Mouse (Mus musculus) myocyte (in vitro differentiated cells): ENCODE data around the gene Sart1. TPM values are rescaled to one million over a fixed set of nuclear protein-coding genes. Genes with fewer than 3 reads are reported as not detected.
"Not testable (repeated sequence)": the region's sequence is repeated elsewhere in the genome, so short reads cannot be mapped to it uniquely, and the experiment has no call there.

Experiments
- H3K27me3 ChIP-seq: one replicate; pipeline ENCODE4 v1.6.1; 2011; ENCODE audit not compliant: control insufficient read depth, insufficient read depth, insufficient read length
- H3K36me3 ChIP-seq: one replicate; pipeline ENCODE4 v1.6.1; 2011; ENCODE audit not compliant: control insufficient read depth, insufficient read depth
- H3K4me2 ChIP-seq: one replicate; pipeline ENCODE4 v1.6.1; 2011; ENCODE audit warnings: low read depth, control low read depth
- H3K4me3 ChIP-seq: one replicate; pipeline ENCODE4 v1.5.1; 2011; ENCODE audit warnings: mild to moderate bottlenecking, control low read depth, moderate library complexity
- H3K79me2 ChIP-seq: one replicate; pipeline ENCODE4 v1.6.1; 2011; ENCODE audit not compliant: control insufficient read depth, insufficient read depth
- H3ac ChIP-seq: one replicate; pipeline ENCODE4 v1.6.1; 2011; ENCODE audit not compliant: control insufficient read depth, insufficient read length
- CEBPB ChIP-seq: IDR thresholded peaks from 2 replicates; pipeline ENCODE4 v1.6.1; 2011; ENCODE audit warnings: mild to moderate bottlenecking, moderate library complexity; ENCODE audit not compliant: poor library complexity, insufficient read depth, severe bottlenecking
- E2F4 ChIP-seq: IDR thresholded peaks from one replicate; pipeline ENCODE4 v1.6.1; 2011; ENCODE audit warnings: mild to moderate bottlenecking, control low read depth, moderate library complexity; ENCODE audit not compliant: insufficient read depth
- MAX ChIP-seq: IDR thresholded peaks from one replicate; pipeline ENCODE4 v1.6.1; 2011; ENCODE audit warnings: low read depth, mild to moderate bottlenecking, control low read depth
- MYOD1 ChIP-seq, 3 experiments: IDR thresholded peaks; one replicate each; pipeline ENCODE4 v1.6.1; 2011; ENCODE audit warnings: control low read depth in 2 of 3, low read depth in 2 of 3, mild to moderate bottlenecking in 2 of 3, moderate library complexity in 1 of 3; ENCODE audit not compliant: insufficient read length in 2 of 3, control insufficient read depth in 1 of 3
- MYOG ChIP-seq, 3 experiments: IDR thresholded peaks; one replicate each; pipeline ENCODE4 v1.6.1; 2011; ENCODE audit warnings: control low read depth in 2 of 3, low read depth in 2 of 3, mild to moderate bottlenecking in 2 of 3; ENCODE audit not compliant: insufficient read length in 2 of 3, control insufficient read depth in 1 of 3, insufficient read depth in 1 of 3
- POLR2A ChIP-seq: IDR thresholded peaks from one replicate; pipeline ENCODE4 v1.6.1; 2011; ENCODE audit warnings: low read depth, mild to moderate bottlenecking, control low read depth, moderate library complexity; ENCODE audit not compliant: insufficient read length
- POLR2AphosphoS2 ChIP-seq: IDR thresholded peaks from one replicate; pipeline ENCODE4 v1.6.1; 2011; ENCODE audit warnings: low read depth, control low read depth; ENCODE audit not compliant: insufficient read length
- REST ChIP-seq: IDR thresholded peaks from one replicate; pipeline ENCODE4 v1.6.1; 2011; ENCODE audit warnings: mild to moderate bottlenecking, control low read depth, moderate library complexity; ENCODE audit not compliant: insufficient read depth, insufficient read length
- SRF ChIP-seq: IDR thresholded peaks from one replicate; pipeline ENCODE4 v1.6.1; 2011; ENCODE audit warnings: low read depth; ENCODE audit not compliant: control insufficient read depth, insufficient read length
- TCF12 ChIP-seq: IDR thresholded peaks from one replicate; pipeline ENCODE4 v1.6.1; 2011; ENCODE audit warnings: mild to moderate bottlenecking, control low read depth; ENCODE audit not compliant: poor library complexity, insufficient read depth, severe bottlenecking
- TCF3 ChIP-seq: IDR thresholded peaks from one replicate; pipeline ENCODE4 v1.6.1; 2011; ENCODE audit warnings: low read depth, control low read depth; ENCODE audit not compliant: insufficient read length
- USF1 ChIP-seq: IDR thresholded peaks from one replicate; pipeline ENCODE4 v1.6.1; 2011; ENCODE audit warnings: low read depth, mild to moderate bottlenecking, control low read depth, moderate library complexity
- polyA plus RNA-seq: library from polyadenylated mRNA; unstranded; fragments of >200 nt; fragmentation: generic; extraction: Trizol; gene quantifications from one replicate; pipeline ENCODE4 v1.2.1, GENCODE M21; 2012; ENCODE audit warnings: missing spikeins

Gene Sart1
- polyA plus RNA-seq, 1 experiment, result 55.6 TPM

DNA sequence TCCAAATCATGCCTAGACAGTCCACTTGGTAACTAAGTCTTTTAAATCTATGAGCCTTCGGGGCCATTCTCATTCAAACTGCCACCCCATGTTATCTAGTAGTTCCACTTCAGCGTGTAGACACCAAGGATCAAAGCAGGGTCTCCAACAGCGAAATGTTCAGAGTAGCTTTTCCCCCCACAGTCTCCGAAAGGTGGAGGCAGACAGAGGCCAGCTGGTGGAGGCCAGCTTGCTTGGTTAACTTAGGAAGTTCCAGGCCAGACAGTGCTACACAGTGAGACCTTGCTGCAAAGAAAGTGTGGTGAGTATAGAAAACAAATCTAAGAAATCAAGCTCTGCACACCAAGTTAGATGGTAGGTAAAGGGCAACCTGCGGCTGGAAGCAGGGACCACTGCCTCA is 22.1 kb upstream of the Sart1 start:
- Histone ChIP-seq H3K79me2 (no peaks in the 10 kb centered on the region), H3K4me3 (no peak overlapping the region), H3K4me2 (no peak overlapping the region), H3K27me3 (no peaks in the 10 kb centered on the region), H3ac (no peak overlapping the region), H3K36me3 (no peaks in the 10 kb centered on the region)
- TF ChIP-seq MYOG (IDR thresholded peaks at IDR 0.05; ENCODE audit: control insufficient read depth in 1 of 3, insufficient read depth in 1 of 3, insufficient read length in 2 of 3, low read depth in 2 of 3) (no peak), MAX (no peak), POLR2AphosphoS2 (no peak), SRF (no peak), USF1 (no peak), POLR2A (no peak), MYOD1 (IDR thresholded peaks at IDR 0.05; ENCODE audit: control insufficient read depth in 1 of 3, insufficient read length in 2 of 3, low read depth in 2 of 3) (no peak), E2F4 (no peak), REST (no peak), CEBPB (no peak), TCF12 (no peak), TCF3 (no peak)

- no peaks in the 10 kb centered on the region for H3K36me3 ChIP-seq
- no peak overlapping the region for H3K4me2 ChIP-seq
- no peaks in the 10 kb centered on the region for H3K27me3 ChIP-seq
- no peak overlapping the region for H3K4me3 ChIP-seq
- H3K79me2 ChIP-seq, result no peaks in the 10 kb centered on the region
- no peak overlapping the region for H3ac ChIP-seq
- TF ChIP-seq SRF (no peak), USF1 (no peak), POLR2A (no peak), TCF3 (no peak), CEBPB (no peak), MAX (no peak), TCF12 (no peak), MYOD1 (IDR thresholded peaks at IDR 0.05; ENCODE audit: control insufficient read depth in 1 of 3, insufficient read length in 2 of 3, low read depth in 2 of 3) (no peak)
Measured at GRCm38 (mm10) chr19:5409068-5409467, 20.6 kb upstream of the Sart1 start.

- H3K36me3 ChIP-seq, result no peaks in the 10 kb centered on the region
- no peak overlapping the region for H3K4me3 ChIP-seq
- H3K4me2 ChIP-seq, result no peak overlapping the region
- no peaks in the 10 kb centered on the region for H3K79me2 ChIP-seq
- TF ChIP-seq MYOG (IDR thresholded peaks at IDR 0.05; ENCODE audit: control insufficient read depth in 1 of 3, insufficient read depth in 1 of 3, insufficient read length in 2 of 3, low read depth in 2 of 3), result no peak
- TF ChIP-seq TCF3, result no peak
- TF ChIP-seq REST, result no peak
- no peak for TF ChIP-seq CEBPB
- TF ChIP-seq E2F4, result no peak
- TF ChIP-seq TCF12, result no peak
- TF ChIP-seq MYOD1 (IDR thresholded peaks at IDR 0.05; ENCODE audit: control insufficient read depth in 1 of 3, insufficient read length in 2 of 3, low read depth in 2 of 3), result no peak
- no peak for TF ChIP-seq POLR2A
- TF ChIP-seq POLR2AphosphoS2, result no peak
- TF ChIP-seq SRF, result no peak
- TF ChIP-seq MAX, result no peak
- no peak for TF ChIP-seq USF1
- H3K27me3 ChIP-seq, result no peaks in the 10 kb centered on the region
- no peak overlapping the region for H3ac ChIP-seq
Measured at GRCm38 (mm10) chr19:5408057-5409001, 19.8 kb upstream of the Sart1 start.

DNA sequence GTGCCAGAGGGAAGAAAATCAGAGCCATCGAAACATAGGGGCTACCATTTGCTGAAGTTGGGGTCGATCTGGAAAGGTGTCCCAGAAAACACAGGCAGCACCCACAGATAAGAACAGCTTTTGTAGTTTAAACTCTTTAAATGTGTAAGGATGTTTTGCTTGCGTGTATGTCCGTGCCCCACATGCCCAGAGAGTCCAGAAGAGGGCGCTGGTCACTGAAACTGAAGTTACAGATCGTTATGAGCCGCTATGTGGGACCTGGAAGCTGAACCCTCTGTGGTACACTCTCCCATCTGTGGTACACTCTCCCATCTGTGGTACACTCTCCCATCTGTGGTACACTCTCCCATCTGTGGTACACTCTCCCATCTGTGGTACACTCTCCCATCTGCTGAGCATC is 18.6 kb upstream of the Sart1 start:
- H3K79me2 ChIP-seq, result no peaks in the 10 kb centered on the region
- no peak overlapping the region for H3ac ChIP-seq
- no peak overlapping the region for H3K4me2 ChIP-seq
- no peak overlapping the region for H3K4me3 ChIP-seq
- H3K36me3 ChIP-seq, result no peaks in the 10 kb centered on the region
- H3K27me3 ChIP-seq, result no peaks in the 10 kb centered on the region
- TF ChIP-seq POLR2AphosphoS2, result no peak
- no peak for TF ChIP-seq POLR2A
- no peak for TF ChIP-seq REST
- TF ChIP-seq TCF3, result no peak
- no peak for TF ChIP-seq TCF12
- TF ChIP-seq MAX, result no peak
- no peak for TF ChIP-seq SRF
- no peak for TF ChIP-seq E2F4
- TF ChIP-seq USF1, result no peak
- no peak for TF ChIP-seq CEBPB
- no peak for TF ChIP-seq MYOD1 (IDR thresholded peaks at IDR 0.05; ENCODE audit: control insufficient read depth in 1 of 3, insufficient read length in 2 of 3, low read depth in 2 of 3)
- no peak for TF ChIP-seq MYOG (IDR thresholded peaks at IDR 0.05; ENCODE audit: control insufficient read depth in 1 of 3, insufficient read depth in 1 of 3, insufficient read length in 2 of 3, low read depth in 2 of 3)

DNA sequence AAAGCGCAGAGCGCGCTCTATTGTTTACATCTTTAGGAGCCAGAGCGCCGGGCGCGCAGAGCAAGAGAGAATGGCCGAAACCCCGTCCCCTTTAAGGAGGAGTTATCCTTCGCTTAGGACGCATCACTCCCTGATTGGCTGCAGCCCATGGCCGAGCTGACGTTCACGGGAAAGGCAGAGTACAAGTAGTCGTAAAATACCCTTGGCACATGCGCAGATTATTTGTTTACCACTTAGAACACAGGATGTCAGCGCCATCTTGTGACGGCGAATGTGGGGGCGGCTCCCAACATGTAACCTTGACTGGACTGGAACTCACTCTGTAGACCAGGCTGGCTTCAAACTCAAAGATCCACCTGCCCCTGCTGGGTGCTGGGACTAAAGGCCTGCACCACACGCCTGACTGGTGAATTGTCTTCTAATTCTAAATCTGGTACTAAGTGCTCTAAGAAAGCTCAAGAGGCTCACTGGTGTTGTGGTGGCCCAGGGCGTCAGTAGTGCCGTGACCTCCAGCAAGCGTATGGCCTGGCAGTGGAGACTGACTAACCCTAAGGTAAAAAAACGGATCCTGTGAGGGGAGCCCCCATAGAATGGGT is 18.1 kb upstream of the Sart1 start:
- H3K79me2 ChIP-seq, H3ac ChIP-seq, H3K36me3 ChIP-seq, H3K4me3 ChIP-seq, H3K4me2 ChIP-seq, H3K27me3 ChIP-seq: not testable (repeated sequence)
